Mouse (Mus musculus): ENCODE results near the gene Serpinb9d.
"Not testable (repeated sequence)": the region's sequence is repeated elsewhere in the genome, so short reads cannot be mapped to it uniquely, and the experiment has no call there.

Gene Serpinb9d

DNA sequence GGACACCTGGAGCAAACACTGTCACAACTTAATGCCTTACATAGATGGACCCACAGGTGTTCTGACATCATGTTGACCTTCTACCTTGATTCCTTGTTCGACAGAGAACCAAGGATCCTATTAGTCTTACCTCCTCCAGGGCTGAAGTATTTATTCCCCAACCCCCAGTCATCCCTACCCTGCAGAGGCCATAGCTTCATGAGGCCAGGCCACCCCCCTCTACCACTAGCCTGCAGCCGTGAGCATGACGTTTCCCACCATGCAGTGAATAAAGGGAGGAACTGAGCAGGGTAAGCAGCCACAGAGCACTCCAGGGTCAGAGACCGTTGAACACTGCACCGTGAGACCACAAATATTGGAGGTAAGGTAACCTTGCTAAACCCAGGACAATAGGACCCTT, at the start of gene Serpinb9d:
Serpinb9d (plus strand) TSS at position 301 of the 400 bp plus-strand sequence.
- no peak for DNase-seq (ENCODE audit: low spot score in 2 of 2)

GRCm38 (mm10) chr13:33159642-33160041, 33.1 kb upstream of the Serpinb9d start, which contains the start of gene Serpinb9c:
Gene Serpinb9c, minus strand, starts transcription at chr13:33159742.
- no peak for DNase-seq (ENCODE audit: low spot score in 2 of 2)

DNA sequence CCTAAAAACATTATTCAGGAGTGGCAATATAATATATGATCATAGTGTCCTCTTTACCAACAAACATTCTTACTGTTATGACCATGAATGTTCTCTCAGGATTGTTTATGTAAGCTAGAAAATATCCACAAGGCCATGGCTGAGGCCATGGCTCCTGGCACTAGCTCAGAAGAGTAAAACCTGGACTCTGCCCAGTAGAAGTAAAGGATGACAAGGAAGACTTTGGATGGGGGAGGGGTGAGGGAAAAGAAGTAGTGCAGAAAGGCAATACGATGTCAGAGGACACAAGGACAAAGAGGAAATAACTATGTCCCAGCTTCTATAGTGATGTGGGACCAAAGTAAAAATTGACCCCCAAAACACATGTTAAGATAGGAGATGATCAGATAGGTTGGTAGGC, 2.3 kb upstream of the Serpinb9d start:
- not testable (repeated sequence) for DNase-seq (ENCODE audit: low spot score in 2 of 2)

GRCm38 (mm10) chr13:33199740-33200139, 7.0 kb downstream of the Serpinb9d start:
- DNase-seq (ENCODE audit: low spot score in 2 of 2) = no peak

GRCm38 (mm10) chr13:33249312-33249711, 56.6 kb downstream of the Serpinb9d start, which contains the start of gene Serpinb9e:
Gene Serpinb9e, plus strand, starts transcription at chr13:33249612.
- DNase-seq (ENCODE audit: low spot score in 2 of 2) = not testable (repeated sequence)
